ENCODE assay signal across 14 mouse cellular contexts in genomic region chr5:117441242-117441842, GRCm38 (mm10). TPM values are rescaled to one million over a fixed set of nuclear protein-coding genes. Genes with fewer than 3 reads are reported as not detected.
DNase-seq lines count a peak whose midpoint lies in the region; ATAC-seq and TF ChIP-seq lines count a peak whose summit lies in the region.
"Had no signal": no experiment of that assay in that cellular context is flagged by ENCODE, and none has a peak within 500 bp of the region (broad histone marks: within the 10 kb centered on the region; RNA-seq: fewer than 3 reads in every experiment).

No protein-coding gene starts in this region.

- intact Hi-C loops in left cerebral cortex, postnatal 4 days (cut with DNase I) = no loop called here

- peak overlapping the region; percentile 53 for H3K27ac ChIP-seq in limb, embryonic 12.5 days
- H3K27ac ChIP-seq in limb, embryonic 10.5 days = no peak overlapping the region
- peak overlapping the region; percentile 86 for H3K27ac ChIP-seq in hindbrain, embryonic 10.5 days
- peak overlapping the region; percentile 71 for H3K27ac ChIP-seq in midbrain, embryonic 12.5 days (replicated peaks)
- H3K27ac ChIP-seq in kidney, adult 2 months (ENCODE audit: insufficient read depth, low read depth, low read length) = no peak overlapping the region

- TF ChIP-seq POLR2A in kidney, adult 2 months (IDR thresholded peaks at IDR 0.05; ENCODE audit: low read depth, low read length) = no peak

- no peak for ATAC-seq in limb, embryonic 12.5 days (ENCODE audit: insufficient number of reproducible peaks, insufficient read depth, low FRiP score, low TSS enrichment, low read depth)
- peak; percentile 78 for ATAC-seq in midbrain, embryonic 12.5 days (ENCODE audit: low FRiP score, low read depth)
- ATAC-seq: CD4-positive, CD25-positive, alpha-beta regulatory T cell, adult 4 months had no signal

- no peaks in the 10 kb centered on the region for H3K9me3 ChIP-seq in limb, embryonic 12.5 days
- no peaks in the 10 kb centered on the region for H3K9me3 ChIP-seq in limb, embryonic 10.5 days (replicated peaks)
- H3K9me3 ChIP-seq in hindbrain, embryonic 10.5 days = no peaks in the 10 kb centered on the region
- no peaks in the 10 kb centered on the region for H3K9me3 ChIP-seq in midbrain, embryonic 12.5 days

- no peak overlapping the region for H3K4me2 ChIP-seq in limb, embryonic 12.5 days
- peak overlapping the region; percentile 38 for H3K4me2 ChIP-seq in midbrain, embryonic 12.5 days (replicated peaks)

- TF ChIP-seq CTCF in kidney, adult 2 months (conservative IDR thresholded peaks at IDR 0.05; ENCODE audit: insufficient read depth, insufficient read length, low read depth, low read length) = no peak

- no peaks in the 10 kb centered on the region for H3K27me3 ChIP-seq in limb, embryonic 12.5 days
- H3K27me3 ChIP-seq in limb, embryonic 10.5 days (ENCODE audit: low read depth, poor library complexity, severe bottlenecking) = no peaks in the 10 kb centered on the region
- H3K27me3 ChIP-seq in hindbrain, embryonic 10.5 days (ENCODE audit: insufficient read depth, poor library complexity, severe bottlenecking) = no peaks in the 10 kb centered on the region
- H3K27me3 ChIP-seq in midbrain, embryonic 12.5 days = 0 out of 2 replicates have a peak, but pooled peaks cover 4% of the 10 kb centered on the region
- H3K27me3 ChIP-seq in kidney, adult 2 months (replicated peaks; ENCODE audit: control insufficient read depth, insufficient read depth, low read length) = no peaks in the 10 kb centered on the region

- H3K4me1 ChIP-seq in limb, embryonic 12.5 days (replicated peaks) = 0 out of 2 replicates have a peak, but pooled peaks cover 10% of the 10 kb centered on the region
- no peaks in the 10 kb centered on the region for H3K4me1 ChIP-seq in limb, embryonic 10.5 days
- peaks cover 23% of the 10 kb centered on the region for H3K4me1 ChIP-seq in hindbrain, embryonic 10.5 days (replicated peaks)
- H3K4me1 ChIP-seq in midbrain, embryonic 12.5 days = peaks cover 21% of the 10 kb centered on the region
- peaks cover 10% of the 10 kb centered on the region for H3K4me1 ChIP-seq in kidney, adult 2 months (ENCODE audit: control insufficient read depth, insufficient read depth, low read length)

- DNase-seq in limb, embryonic 10.5 days (ENCODE audit: low spot score) = no peak
- DNase-seq in hindbrain, embryonic 10.5 days (ENCODE audit: low spot score) = peak; percentile 29
- no peak for DNase-seq in ovary, postnatal 36 days (ENCODE audit: low spot score)
- no peak for DNase-seq in left cerebral cortex, postnatal 4 days
- no peak for DNase-seq in kidney, adult 2 months
- DNase-seq: cerebellum, adult 9-11 months; gastrocnemius, postnatal 14 days; heart, postnatal 4 days; kidney, postnatal 25 days; lung, adult 2 months had no signal

- no peak overlapping the region for H3K9ac ChIP-seq in limb, embryonic 12.5 days (replicated peaks)
- H3K9ac ChIP-seq in midbrain, embryonic 12.5 days (replicated peaks) = peak overlapping the region; percentile 11; the same call in 1 of the 2 replicates

- H3K36me3 ChIP-seq in limb, embryonic 12.5 days = no peaks in the 10 kb centered on the region
- H3K36me3 ChIP-seq in limb, embryonic 10.5 days = no peaks in the 10 kb centered on the region
- H3K36me3 ChIP-seq in hindbrain, embryonic 10.5 days = no peaks in the 10 kb centered on the region
- H3K36me3 ChIP-seq in midbrain, embryonic 12.5 days = no peaks in the 10 kb centered on the region
- H3K36me3 ChIP-seq in kidney, adult 2 months (ENCODE audit: control insufficient read depth, insufficient read depth, low read length) = no peaks in the 10 kb centered on the region

- H3K4me3 ChIP-seq in limb, embryonic 12.5 days (replicated peaks) = no peak overlapping the region
- H3K4me3 ChIP-seq in limb, embryonic 10.5 days = no peak overlapping the region
- peak overlapping the region; percentile 23; the same call in 1 of the 2 replicates for H3K4me3 ChIP-seq in hindbrain, embryonic 10.5 days
- H3K4me3 ChIP-seq in midbrain, embryonic 12.5 days = no peak overlapping the region
- no peak overlapping the region for H3K4me3 ChIP-seq in kidney, adult 2 months (ENCODE audit: insufficient read depth, low read depth, low read length)

- 57% methylated on average over 18 of the region's 18 CpGs for WGBS in limb, embryonic 12.5 days
- WGBS in limb, embryonic 10.5 days = 69% methylated on average over 18 of the region's 18 CpGs
- 40% methylated on average over 18 of the region's 18 CpGs for WGBS in hindbrain, embryonic 10.5 days
- WGBS in midbrain, embryonic 12.5 days = 14% methylated on average over 18 of the region's 18 CpGs
- 68% methylated on average over 18 of the region's 18 CpGs for WGBS in kidney, adult 2 months

RNA-seq across cellular contexts. Expression of gene Ksr2, which starts 27.5 kb away (rescaled TPM):
- polyA plus RNA-seq in limb, embryonic 12.5 days (2016; fragmentation: Nextera tagmentation; extraction: Ambion mirVana) = 0.04 and 0.16 TPM in 2 replicates
- polyA plus RNA-seq in limb, embryonic 10.5 days (2016; fragmentation: Nextera tagmentation; extraction: Ambion mirVana) = 0.01 TPM in 1 of 2 replicates, not detected in the other
- polyA plus RNA-seq in hindbrain, embryonic 10.5 days (2016; fragmentation: Nextera tagmentation; extraction: Ambion mirVana) = 0.92 and 2.1 TPM in 2 replicates
- polyA plus RNA-seq in midbrain, embryonic 12.5 days (2016; fragmentation: Nextera tagmentation; extraction: Ambion mirVana) = 2.6 and 3.9 TPM in 2 replicates
- 10 to 100 TPM; 23.4 to 24.1 TPM for total RNA-seq in left cerebral cortex, postnatal 4 days (2021)
- 1.6 and 1.9 TPM in 2 replicates for polyA plus RNA-seq in kidney, adult 2 months (2012; rRNA removed)
- total RNA-seq: megakaryocyte-erythroid progenitor cell, adult 5-6 weeks had no signal

RNA-seq across cellular contexts. Expression of gene Rfc5, which starts 52.5 kb away (rescaled TPM):
- polyA plus RNA-seq in limb, embryonic 12.5 days (2016; fragmentation: Nextera tagmentation; extraction: Ambion mirVana) = 105 TPM in 2 replicates
- polyA plus RNA-seq in limb, embryonic 10.5 days (2016; fragmentation: Nextera tagmentation; extraction: Ambion mirVana) = 159 and 167 TPM in 2 replicates
- polyA plus RNA-seq in hindbrain, embryonic 10.5 days (2016; fragmentation: Nextera tagmentation; extraction: Ambion mirVana) = 109 and 135 TPM in 2 replicates
- polyA plus RNA-seq in midbrain, embryonic 12.5 days (2016; fragmentation: Nextera tagmentation; extraction: Ambion mirVana) = 72.9 and 79.5 TPM in 2 replicates
- 10 to 100 TPM; 20.2 to 26.4 TPM for total RNA-seq in left cerebral cortex, postnatal 4 days (2021)
- 12.9 and 13.0 TPM in 2 replicates for polyA plus RNA-seq in kidney, adult 2 months (2012; rRNA removed)

Comparison
In these comparisons a context has a peak if more than half of its experiments do, and no peak if none do; other contexts are left out.
1. H3K27ac ChIP-seq: peak in limb, embryonic 12.5 days (single experiment), hindbrain, embryonic 10.5 days (single experiment) and midbrain, embryonic 12.5 days (single experiment); none in limb, embryonic 10.5 days (single experiment) and kidney, adult 2 months (single experiment).